Mouse (Mus musculus): ENCODE measurements at regions not wholly inside any gene's neighbourhood (a gene's known extent, or its start where the extent isn't known, plus 50 kb on each side); places are given as distances from the start of the nearest gene placed in this dataset.
"Not testable (repeated sequence)": the region's sequence is repeated elsewhere in the genome, so short reads cannot be mapped to it uniquely, and the experiment has no call there.

- DNase-seq = no peak
Observed at GRCm38 (mm10) chr1:47299311-47299710, 406.7 kb upstream of the Slc39a10 start.

- no peak for DNase-seq
Observed at GRCm38 (mm10) chr1:47285639-47286038, 393.0 kb upstream of the Slc39a10 start.

DNA sequence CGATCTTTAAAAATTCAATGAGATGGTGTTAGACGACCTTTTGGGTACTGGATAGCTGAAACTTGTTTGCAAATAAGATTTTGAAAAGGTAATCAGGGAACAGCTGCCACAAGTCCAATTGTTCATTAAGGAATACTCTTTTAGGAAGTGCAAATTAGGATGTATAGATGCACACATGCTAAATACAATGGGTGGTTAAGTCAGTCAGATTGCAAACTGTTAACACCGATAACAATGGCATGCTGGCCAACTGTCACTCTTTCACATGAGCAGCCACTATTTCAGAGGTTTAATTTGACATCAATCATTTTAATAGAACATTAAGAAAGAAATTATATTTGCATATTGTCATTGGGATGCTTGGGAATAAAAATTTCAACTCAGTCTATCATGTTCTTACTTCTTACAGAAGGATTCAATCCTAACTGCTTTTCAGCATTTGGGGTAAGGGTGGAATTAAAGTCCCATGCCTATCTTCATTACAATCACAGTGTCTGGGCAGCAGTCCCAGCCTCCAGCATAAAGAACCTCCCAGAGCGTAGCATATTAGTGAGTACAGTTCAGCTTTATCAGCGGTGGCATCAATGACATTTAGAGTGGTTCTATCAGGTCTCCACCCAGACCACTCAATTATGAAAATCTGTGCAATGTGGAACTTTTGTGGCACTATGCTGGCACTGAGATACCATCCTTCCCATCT lies 385.8 kb upstream of the Slc39a10 start:
- DNase-seq = no peak

- peak; percentile 5 for DNase-seq
Observed at GRCm38 (mm10) chr1:47277839-47278238, 385.2 kb upstream of the Slc39a10 start.

DNA sequence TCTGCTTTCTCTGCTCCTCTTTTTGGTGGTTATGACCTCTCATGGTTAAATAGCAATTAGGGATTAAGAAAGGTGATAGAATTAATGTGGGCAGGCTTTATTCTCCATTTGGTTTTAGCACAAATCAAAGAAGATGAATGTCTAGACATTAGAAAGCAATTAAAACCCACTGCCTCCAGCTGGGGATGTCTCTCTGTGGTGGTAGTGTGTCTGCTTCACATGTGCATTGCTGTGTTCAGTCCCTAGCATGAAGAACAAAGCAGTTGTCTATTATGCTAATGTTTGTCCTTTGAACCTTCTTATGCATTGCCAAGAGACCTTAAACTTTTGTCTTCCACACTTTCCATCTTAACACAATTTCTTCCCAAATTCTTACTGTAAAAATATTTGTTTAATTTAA lies 379.5 kb upstream of the Slc39a10 start:
- no peak for DNase-seq

- DNase-seq = no peak
Observed at GRCm38 (mm10) chr1:47263611-47264010, 371.0 kb upstream of the Slc39a10 start.

DNA sequence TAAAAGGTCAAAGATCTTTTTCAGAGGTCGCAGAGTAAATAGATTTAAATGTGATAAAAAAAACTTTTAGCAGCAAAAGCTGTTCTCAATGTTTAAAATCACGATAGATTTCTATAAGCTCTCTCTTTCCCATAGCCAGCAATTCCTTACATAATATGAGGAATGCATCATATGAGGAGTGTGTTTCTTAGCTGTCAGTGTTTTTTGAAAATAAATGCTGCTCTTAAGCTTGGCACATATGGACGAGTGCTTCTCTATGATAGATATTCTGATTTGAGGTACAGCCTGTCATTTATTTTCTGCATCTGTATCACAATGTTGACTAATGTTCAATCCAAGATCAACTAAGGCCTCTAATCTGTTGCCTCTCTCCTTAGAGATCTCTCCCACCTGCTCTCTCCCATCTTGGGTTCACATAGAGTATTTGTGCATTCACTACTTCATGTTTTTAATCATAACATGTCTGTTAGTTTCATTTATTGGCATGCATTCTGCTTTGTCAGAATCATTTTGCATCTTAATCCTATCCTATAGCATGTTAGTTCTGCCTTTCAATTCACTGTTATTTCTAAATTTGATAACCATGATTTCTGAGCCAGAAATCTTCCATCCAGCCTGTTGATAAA lies 369.0 kb upstream of the Slc39a10 start:
- no peak for DNase-seq

DNA sequence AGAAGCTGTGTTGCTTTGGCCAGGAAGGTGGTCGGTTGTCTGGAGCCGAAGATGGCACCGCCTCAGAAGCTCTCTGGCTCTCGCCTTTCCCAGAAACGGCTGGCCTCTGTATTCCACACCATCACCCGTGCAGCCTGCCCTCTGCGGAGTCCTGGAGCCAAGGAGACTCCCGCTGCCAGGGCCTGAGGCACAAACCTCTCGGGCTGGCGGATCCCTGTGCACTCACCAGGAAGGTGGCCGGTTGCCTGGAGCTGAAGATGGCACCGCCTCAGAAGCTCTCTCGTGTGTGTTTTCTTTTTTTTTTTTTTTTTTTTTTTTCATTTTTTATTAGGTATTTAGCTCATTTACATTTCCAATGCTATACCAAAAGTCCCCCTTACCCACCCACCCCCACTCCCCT lies 358.1 kb upstream of the Slc39a10 start:
- DNase-seq = not testable (repeated sequence)

- no peak for DNase-seq
Observed at GRCm38 (mm10) chr1:47217088-47217487, 324.4 kb upstream of the Slc39a10 start.

- DNase-seq = no peak
Observed at GRCm38 (mm10) chr1:47216419-47217002, 323.9 kb upstream of the Slc39a10 start.

- no peak for DNase-seq
Observed at GRCm38 (mm10) chr1:47213476-47213875, 320.8 kb upstream of the Slc39a10 start.

GRCm38 (mm10) chr1:47193001-47193400 lies 300.3 kb upstream of the Slc39a10 start:
- no peak for DNase-seq

- no peak for DNase-seq
Observed at GRCm38 (mm10) chr1:47164417-47164816, 271.8 kb upstream of the Slc39a10 start.

GRCm38 (mm10) chr1:47163808-47164410 lies 271.3 kb upstream of the Slc39a10 start:
- no peak for DNase-seq

DNA sequence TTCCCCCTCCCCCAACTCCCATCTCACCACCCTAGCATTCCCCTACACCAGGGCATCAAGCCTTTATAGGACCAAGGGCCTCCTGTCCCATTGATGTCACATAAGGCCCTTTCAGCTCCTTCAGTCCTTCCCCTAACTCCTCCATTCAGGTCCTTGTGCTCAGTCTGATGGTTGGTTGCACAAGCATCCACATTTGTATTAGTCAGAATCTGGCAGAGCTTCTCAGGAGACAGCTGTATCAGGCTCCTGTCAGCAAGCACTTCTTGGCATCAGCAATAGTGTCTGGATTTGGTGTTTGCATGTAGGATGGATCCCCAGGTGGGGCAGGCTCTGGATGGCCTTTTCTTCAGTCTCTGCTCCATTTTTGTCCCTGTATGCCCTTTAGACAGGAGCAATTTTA lies 237.4 kb upstream of the Slc39a10 start:
- not testable (repeated sequence) for DNase-seq

GRCm38 (mm10) chr1:47119636-47120035 lies 227.0 kb upstream of the Slc39a10 start:
- no peak for DNase-seq

GRCm38 (mm10) chr1:47116681-47117080 lies 224.0 kb upstream of the Slc39a10 start:
- DNase-seq = not testable (repeated sequence)

- DNase-seq = no peak
Observed at GRCm38 (mm10) chr1:47112494-47112893, 219.8 kb upstream of the Slc39a10 start.

GRCm38 (mm10) chr1:47104055-47104454 lies 211.4 kb upstream of the Slc39a10 start:
- DNase-seq = no peak

DNA sequence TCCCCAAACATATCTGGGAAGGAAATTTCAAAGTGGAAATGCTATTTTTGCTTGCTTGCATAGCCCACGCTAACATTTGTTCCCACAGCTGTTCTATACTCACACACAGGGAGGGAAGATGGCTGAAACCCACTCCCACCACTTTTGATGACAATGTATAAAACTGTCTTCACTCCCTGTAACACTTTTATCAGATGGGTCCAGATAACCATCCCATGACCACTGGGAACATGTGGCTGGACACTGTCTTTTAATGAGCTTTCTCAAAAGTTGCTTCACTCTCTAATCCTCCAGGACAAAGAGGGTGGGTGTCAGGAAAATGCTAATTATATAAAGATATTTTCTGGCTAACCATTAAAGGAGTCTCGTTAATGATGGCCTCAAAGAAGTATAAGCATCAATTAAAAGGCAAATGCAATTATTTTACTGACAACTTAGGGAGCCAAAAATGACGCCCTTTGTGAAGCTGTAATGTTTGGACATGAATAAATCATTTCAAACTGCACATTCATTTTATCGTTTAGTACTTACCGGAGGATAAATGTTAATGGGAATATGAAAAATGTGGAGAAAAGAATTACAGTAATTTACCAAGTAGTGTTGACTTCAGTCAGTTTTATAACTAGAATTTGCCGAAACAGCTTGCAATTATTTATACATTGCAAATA lies 210.8 kb upstream of the Slc39a10 start:
- no peak for DNase-seq

- no peak for DNase-seq
Observed at GRCm38 (mm10) chr1:47097084-47097996, 204.7 kb upstream of the Slc39a10 start.

- DNase-seq = no peak
Observed at GRCm38 (mm10) chr1:47094498-47094897, 201.8 kb upstream of the Slc39a10 start.

Data from adrenal gland, postnatal 14 days (tissue).